Mouse (Mus musculus) CH12.LX (cell line): Measurements from ENCODE around the gene Zfp444. TPM values are rescaled to one million over a fixed set of nuclear protein-coding genes. Genes with fewer than 3 reads are reported as not detected.

ENCODE experiments used
- DNase-seq: peaks from one replicate; pipeline ENCODE4 v3.0.0-alpha.2; 2013; ENCODE audit errors: extremely low read depth
- H3K27ac ChIP-seq: 2 replicates; pipeline ENCODE4 v1.5.1; 2012; ENCODE audit warnings: low read depth, mild to moderate bottlenecking, control low read depth, moderate library complexity; ENCODE audit not compliant: insufficient read depth
- H3K27me3 ChIP-seq: replicated peaks from 2 replicates; pipeline ENCODE3; 2012; ENCODE audit warnings: inconsistent platforms
- H3K36me3 ChIP-seq, 2 experiments: replicated peaks in 1 of 2; 2 replicates each; pipeline versions ENCODE3 to v1.6.1; 2012; ENCODE audit warnings: inconsistent platforms in 1 of 2, low read length in 1 of 2, mild to moderate bottlenecking in 1 of 2, mixed read lengths in 1 of 2, moderate library complexity in 1 of 2; ENCODE audit not compliant: control insufficient read depth in 1 of 2, insufficient read depth in 1 of 2
- H3K4me1 ChIP-seq, 2 experiments: 2 replicates each; pipeline ENCODE4 v1.6.1; 2012; ENCODE audit warnings: inconsistent platforms in 1 of 2, moderate library complexity in 1 of 2; ENCODE audit not compliant: insufficient read depth in 2 of 2, control insufficient read depth in 1 of 2
- H3K4me2 ChIP-seq: 2 replicates; pipeline ENCODE4 v1.6.1; 2012; ENCODE audit warnings: low read depth, mild to moderate bottlenecking, control low read depth; ENCODE audit not compliant: poor library complexity, insufficient read depth, severe bottlenecking
- H3K4me3 ChIP-seq, 3 experiments: fragments of 150-350 bp in 1 of 3; sonication (generic) in 1 of 3; replicated peaks in 1 of 3; 2 replicates each; pipeline versions ENCODE3 to v1.5.1; 2011 to 2012; ENCODE audit warnings: low read depth in 2 of 3, low read length in 2 of 3, mild to moderate bottlenecking in 2 of 3, moderate library complexity in 2 of 3, control low read depth in 1 of 3, improper control_type of control experiment in 1 of 3, inconsistent platforms in 1 of 3, mixed read lengths in 1 of 3; ENCODE audit not compliant: poor library complexity in 1 of 3
- H3K79me2 ChIP-seq: replicated peaks from 2 replicates; pipeline ENCODE4 v1.6.1; 2012; ENCODE audit warnings: mild to moderate bottlenecking, moderate library complexity; ENCODE audit not compliant: control insufficient read depth, poor library complexity, insufficient read depth, severe bottlenecking; ENCODE audit errors: extremely low read depth
- H3K9ac ChIP-seq: 2 replicates; pipeline ENCODE4 v1.6.1; 2012; ENCODE audit warnings: low read depth, mild to moderate bottlenecking, control low read depth, moderate library complexity; ENCODE audit not compliant: insufficient read depth
- H3K9me3 ChIP-seq: replicated peaks from 2 replicates; pipeline ENCODE3; 2012; ENCODE audit warnings: low read length, inconsistent platforms, mixed read lengths
- BHLHE40 ChIP-seq: IDR thresholded peaks from 2 replicates; pipeline ENCODE4 v1.6.1; 2011; ENCODE audit warnings: mild to moderate bottlenecking, low read depth, low read length, improper control_type of control experiment
- CHD1 ChIP-seq: IDR thresholded peaks from 2 replicates; pipeline ENCODE4 v1.6.1; 2012; ENCODE audit warnings: low read depth, low read length, improper control_type of control experiment, inconsistent platforms
- CHD2 ChIP-seq: IDR thresholded peaks from 2 replicates; pipeline ENCODE4 v1.6.1; 2011; ENCODE audit warnings: low read length, improper control_type of control experiment
- CTCF ChIP-seq, 2 experiments: IDR thresholded peaks in 1 of 2; conservative IDR thresholded peaks in 1 of 2; 2 replicates each; pipeline ENCODE4 v1.5.1; 2011 to 2012; ENCODE audit warnings: low read depth in 2 of 2, low read length in 2 of 2, improper control_type of control experiment in 1 of 2, inconsistent platforms in 1 of 2, mild to moderate bottlenecking in 1 of 2, moderate library complexity in 1 of 2
- E2F4 ChIP-seq: IDR thresholded peaks from 2 replicates; pipeline ENCODE4 v1.6.1; 2011; ENCODE audit warnings: low read depth, low read length, improper control_type of control experiment; ENCODE audit not compliant: insufficient replicate concordance
- EP300 ChIP-seq: IDR thresholded peaks from 2 replicates; pipeline ENCODE4 v1.6.1; 2011; ENCODE audit warnings: low read length, improper control_type of control experiment
- IRF4 ChIP-seq: IDR thresholded peaks from 2 replicates; pipeline ENCODE4 v1.6.1; 2014; ENCODE audit warnings: low read depth, mild to moderate bottlenecking, inconsistent platforms, low read length, improper control_type of control experiment
- JUN ChIP-seq: IDR thresholded peaks from 2 replicates; pipeline ENCODE4 v1.6.1; 2011; ENCODE audit warnings: low read depth, mild to moderate bottlenecking, low read length, improper control_type of control experiment, moderate library complexity; ENCODE audit not compliant: insufficient read depth
- KAT2A ChIP-seq: IDR thresholded peaks from 2 replicates; pipeline ENCODE4 v1.6.1; 2012; ENCODE audit warnings: low read length, improper control_type of control experiment, inconsistent platforms; ENCODE audit not compliant: insufficient replicate concordance
- MAX ChIP-seq: IDR thresholded peaks from 2 replicates; pipeline ENCODE4 v1.6.1; 2011; ENCODE audit warnings: low read length, improper control_type of control experiment
- MAZ ChIP-seq: IDR thresholded peaks from 2 replicates; pipeline ENCODE4 v1.6.1; 2012; ENCODE audit warnings: low read depth, mild to moderate bottlenecking, inconsistent platforms, low read length, improper control_type of control experiment, moderate library complexity
- POLR2AphosphoS2 ChIP-seq: IDR thresholded peaks from 2 replicates; pipeline ENCODE4 v1.6.1; 2011; ENCODE audit warnings: low read depth, low read length, improper control_type of control experiment
- RAD21 ChIP-seq: IDR thresholded peaks from 2 replicates; pipeline ENCODE4 v1.6.1; 2011; ENCODE audit warnings: low read depth, mild to moderate bottlenecking, low read length, improper control_type of control experiment, moderate library complexity
- UBTF ChIP-seq: IDR thresholded peaks from 2 replicates; pipeline ENCODE4 v1.6.1; 2012; ENCODE audit warnings: low read depth, mild to moderate bottlenecking, inconsistent platforms, low read length, improper control_type of control experiment, moderate library complexity
- USF1 ChIP-seq: IDR thresholded peaks from 2 replicates; pipeline ENCODE4 v1.6.1; 2014; ENCODE audit warnings: low read depth, mild to moderate bottlenecking, inconsistent platforms, low read length, improper control_type of control experiment
- ZC3H11A ChIP-seq: IDR thresholded peaks from 2 replicates; pipeline ENCODE4 v1.6.1; 2012; ENCODE audit warnings: low read depth, mild to moderate bottlenecking, inconsistent platforms, low read length, improper control_type of control experiment
- ZKSCAN1 ChIP-seq: IDR thresholded peaks from 2 replicates; pipeline ENCODE4 v1.6.1; 2012; ENCODE audit warnings: low read depth, inconsistent platforms, low read length, improper control_type of control experiment, borderline replicate concordance
- ZMIZ1 ChIP-seq: IDR thresholded peaks from 2 replicates; pipeline ENCODE4 v1.6.1; 2012; ENCODE audit warnings: low read depth, mild to moderate bottlenecking, inconsistent platforms, low read length, improper control_type of control experiment
- ZNF384 ChIP-seq: IDR thresholded peaks from 2 replicates; pipeline ENCODE4 v1.6.1; 2012; ENCODE audit warnings: low read depth, low read length, improper control_type of control experiment, inconsistent platforms
- dilution Hi-C: fragments of 300-500 bp; cut with MboI; formaldehyde crosslinking; loops from 2 replicates; pipeline ENCODE4 v1.14.3; 2020; ENCODE audit warnings: low sequenced_read_pairs; ENCODE audit not compliant: extremely low pct_unique_long_range_greater_than_20kb, extremely low pct_ligation_motif_present
- in situ Hi-C: fragments of 300-500 bp; cut with MboI; formaldehyde crosslinking; loops from 3 replicates; pipeline ENCODE4 v1.14.3; 2019; ENCODE audit warnings: low sequenced_read_pairs, low pct_ligation_motif_present, low pct_unique_long_range_greater_than_20kb, mixed read lengths
- polyA plus RNA-seq: library from polyadenylated mRNA; unstranded; fragments of >175 nt; gene quantifications from 2 replicates; pipeline ENCODE4 v1.2.1, GENCODE M21; 2012; ENCODE audit warnings: low read depth; ENCODE audit not compliant: insufficient read length
- total RNA-seq, 2 experiments: library from RNA; depleted of rRNA; stranded (reverse); fragments of 300-350 nt in 1 of 2; fragments of >200 nt in 1 of 2; gene quantifications; 2 replicates each; pipeline ENCODE4 v1.2.3; 2012 to 2014

Zfp444 gene
- total and polyA plus RNA-seq, 3 experiments: 16.0 to 23.3 (median 18.1) TPM

DNA sequence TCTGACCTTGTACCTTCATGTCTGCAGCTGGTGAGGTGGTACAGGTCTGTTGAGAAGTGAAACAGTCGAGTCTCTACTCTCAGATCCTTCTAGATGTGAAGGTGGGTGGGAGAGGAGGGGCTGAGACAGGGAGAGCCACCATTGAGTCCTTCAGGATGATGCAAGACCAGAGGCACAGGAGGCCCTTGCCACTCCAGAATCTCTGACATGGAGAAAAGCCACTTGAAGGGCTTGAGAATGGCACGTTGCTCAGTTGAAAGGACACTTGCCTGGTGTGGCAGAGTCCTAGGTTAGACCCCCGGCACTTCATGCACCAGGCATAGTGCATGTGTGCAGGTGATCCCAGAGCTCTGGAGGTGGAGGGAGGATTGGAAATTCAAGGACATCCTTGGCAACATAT, 10.5 kb upstream of the Zfp444 start:
- TF ChIP-seq KAT2A: no peak
- no peak for TF ChIP-seq CHD1
- TF ChIP-seq ZMIZ1: no peak
- no peak for TF ChIP-seq ZC3H11A
- no peak for TF ChIP-seq MAX
- TF ChIP-seq JUN: no peak
- no peak for TF ChIP-seq ZNF384
- no peak for TF ChIP-seq USF1
- Histone ChIP-seq H3K4me1 (peaks cover 0 to 19% of the 10 kb centered on the region in 2 experiments; a peak in 2 of 4 replicates), H3K79me2 (no peaks in the 10 kb centered on the region), H3K36me3 (peaks cover 0 to 8% of the 10 kb centered on the region in 2 experiments), H3K4me2 (no peak overlapping the region), H3K4me3 (no peak overlapping the region), H3K27ac (no peak overlapping the region), H3K9ac (no peak overlapping the region), H3K9me3 (no peaks in the 10 kb centered on the region), H3K27me3 (no peaks in the 10 kb centered on the region)
- dilution Hi-C loops: no loop called here
- in situ Hi-C loops: no loop called here
- DNase-seq: no peak

DNA sequence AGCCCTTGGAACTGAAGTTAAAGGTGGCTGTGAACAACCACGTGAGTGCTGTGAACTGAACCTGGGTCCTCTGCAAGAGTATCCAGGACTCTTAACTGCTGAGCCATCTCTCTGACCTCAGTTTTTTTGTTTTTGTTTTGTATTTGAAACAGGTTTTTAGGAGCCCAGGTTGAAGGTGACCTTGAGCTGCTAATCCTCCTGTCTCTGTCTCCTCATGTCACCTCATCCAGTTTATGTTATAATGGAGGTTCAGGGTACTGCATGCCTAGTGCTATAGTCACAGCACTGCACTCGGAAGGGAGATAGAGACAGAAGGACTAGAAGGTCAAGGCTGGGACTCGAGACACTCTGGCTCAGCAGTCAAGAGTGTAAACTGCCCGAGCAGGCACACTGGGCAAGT, 9.9 kb upstream of the Zfp444 start:
- H3K9ac ChIP-seq: no peak overlapping the region
- peaks cover 0 to 13% of the 10 kb centered on the region in 2 experiments; a peak in 1 of 4 replicates for H3K4me1 ChIP-seq
- in situ Hi-C loops (no loop called here), dilution Hi-C loops (no loop called here)
- TF ChIP-seq ZKSCAN1 (no peak), UBTF (no peak), ZNF384 (no peak), EP300 (no peak), MAZ (no peak), CTCF (conservative IDR thresholded peaks at IDR 0.05 in 1 of 2, IDR thresholded peaks at IDR 0.05 in 1 of 2; ENCODE audit: low read depth in 2 of 2, low read length in 2 of 2) (no peak), POLR2AphosphoS2 (no peak), RAD21 (no peak), IRF4 (no peak), E2F4 (no peak), USF1 (no peak), MAX (no peak), BHLHE40 (no peak), CHD2 (no peak)
- no peak overlapping the region for H3K4me2 ChIP-seq
- H3K36me3 ChIP-seq: peaks cover 0 to 8% of the 10 kb centered on the region in 2 experiments
- no peaks in the 10 kb centered on the region for H3K27me3 ChIP-seq
- DNase-seq: no peak
- H3K9me3 ChIP-seq: no peaks in the 10 kb centered on the region
- H3K27ac ChIP-seq: no peak overlapping the region
- H3K79me2 ChIP-seq: no peaks in the 10 kb centered on the region
- no peak overlapping the region for H3K4me3 ChIP-seq
